Mouse (Mus musculus): ENCODE data around the gene Hmgb2.
"Not testable (repeated sequence)": the region's sequence is repeated elsewhere in the genome, so short reads cannot be mapped to it uniquely, and the experiment has no call there.

DNA sequence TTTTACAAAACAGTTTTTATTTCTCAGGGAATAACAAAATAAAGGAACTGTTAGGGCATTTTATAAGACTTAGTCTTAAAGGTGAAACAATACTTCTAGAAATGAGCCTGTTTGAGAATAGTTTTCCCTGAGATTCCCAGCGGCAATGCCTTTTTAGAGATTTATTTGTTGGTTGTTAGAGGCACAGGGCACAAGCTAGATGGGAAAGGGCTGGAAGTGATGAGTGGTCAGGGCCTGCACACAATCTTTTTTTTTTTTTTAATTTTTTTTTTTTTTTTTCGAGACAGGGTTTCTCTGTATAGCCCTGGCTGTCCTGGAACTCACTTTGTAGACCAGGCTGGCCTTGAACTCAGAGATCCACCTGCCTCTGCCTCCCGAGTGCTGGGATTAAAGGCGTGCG is 5.0 kb downstream of the Hmgb2 start:
- not testable (repeated sequence) for TF ChIP-seq POLR2A, CTCF (IDR thresholded peaks at IDR 0.05; ENCODE audit: extremely low read depth, insufficient read depth, low read length)

All from cortical plate, adult 2 months (tissue).